Mouse (Mus musculus) cerebellum, adult 2 months (tissue): ENCODE measurements around the gene Adsl. TPM values are rescaled to one million over a fixed set of nuclear protein-coding genes. Genes with fewer than 3 reads are reported as not detected.
A peak's percentile ranks its signal among the peaks of the same experiment; 100 is the strongest.
"Not testable (repeated sequence)": the region's sequence is repeated elsewhere in the genome, so short reads cannot be mapped to it uniquely, and the experiment has no call there.

ENCODE experiments used
- DNase-seq, 2 experiments: peaks; one replicate each; pipeline ENCODE4 v3.0.0; 2021
- H3K27ac ChIP-seq: fragments of 200-500 bp; 2 replicates; pipeline ENCODE4 v1.5.1; 2012; ENCODE audit warnings: low read length, control low read depth, inconsistent platforms; ENCODE audit not compliant: insufficient read depth
- H3K27me3 ChIP-seq: fragments of 200-500 bp; 2 replicates; pipeline ENCODE4 v1.6.1; 2012; ENCODE audit warnings: inconsistent platforms, mild to moderate bottlenecking, low read length, moderate library complexity; ENCODE audit not compliant: control insufficient read depth, insufficient read depth
- H3K4me1 ChIP-seq: fragments of 200-500 bp; 2 replicates; pipeline ENCODE4 v1.6.1; 2011; ENCODE audit warnings: low read length; ENCODE audit not compliant: control insufficient read depth, insufficient read depth
- H3K4me3 ChIP-seq: fragments of 200-500 bp; replicated peaks from 2 replicates; pipeline ENCODE3; 2011; ENCODE audit warnings: mild to moderate bottlenecking, low read depth, low read length, control low read depth; ENCODE audit not compliant: insufficient read depth
- CTCF ChIP-seq: fragments of 200-500 bp; IDR thresholded peaks from 2 replicates; pipeline ENCODE4 v1.5.1; 2011; ENCODE audit warnings: low read depth, mild to moderate bottlenecking, control low read depth, low read length, moderate library complexity, borderline replicate concordance; ENCODE audit not compliant: insufficient read depth
- POLR2A ChIP-seq: fragments of 200-500 bp; IDR thresholded peaks from 2 replicates; pipeline ENCODE4 v1.6.1; 2011; ENCODE audit warnings: low read length, control low read depth, borderline replicate concordance; ENCODE audit not compliant: insufficient read depth
- WGBS: fragments of 180-500 bp; shearing (Covaris S2); methylation state at CpG from one replicate; pipeline ENCODE4 v1.1.7; 2018; 5-methylcytosine and 5-hydroxymethylcytosine counted together
- polyA plus RNA-seq: library from polyadenylated mRNA; depleted of rRNA; stranded (reverse); fragments of >200 nt; gene quantifications from 2 replicates; pipeline ENCODE4 v1.2.3, GENCODE M21; 2012; rRNA removed

Adsl gene
- 69.7 and 81.2 TPM in 2 replicates for polyA plus RNA-seq

GRCm38 (mm10) chr15:80948145-80949135 lies at the start of gene Adsl:
Adsl (plus strand) TSS chr15:80948490.
- Histone ChIP-seq H3K27me3 (no peaks in the 10 kb centered on the region), H3K4me3 (peak within 1 kb of the TSS; percentile 89), H3K27ac (no peak within 1 kb of the TSS), H3K4me1 (no peaks in the 10 kb centered on the region)
- peak; percentile 86 to 90 for DNase-seq
- under 1% methylated on average over 63 of the region's 63 CpGs for WGBS
- TF ChIP-seq POLR2A (peak; percentile 55), CTCF (peak; percentile 93)

- no peaks in the 10 kb centered on the region for H3K27me3 ChIP-seq
- H3K4me1 ChIP-seq, result no peaks in the 10 kb centered on the region
- WGBS, result 52% methylated on average over 2 of the region's 2 CpGs
- H3K27ac ChIP-seq, result no peak overlapping the region
- DNase-seq, result no peak
- TF ChIP-seq POLR2A, result no peak
- no peak for TF ChIP-seq CTCF
- H3K4me3 ChIP-seq, result no peak overlapping the region
Observed at GRCm38 (mm10) chr15:80899806-80900205, 48.5 kb upstream of the Adsl start.

GRCm38 (mm10) chr15:80901806-80902513 lies 46.3 kb upstream of the Adsl start:
- no peak for DNase-seq
- 79% methylated on average over 6 of the region's 6 CpGs for WGBS
- Histone ChIP-seq H3K27me3 (no peaks in the 10 kb centered on the region), H3K27ac (no peak overlapping the region), H3K4me3 (no peak overlapping the region), H3K4me1 (no peaks in the 10 kb centered on the region)
- TF ChIP-seq POLR2A (no peak), CTCF (no peak)

GRCm38 (mm10) chr15:80904776-80905175 lies 43.5 kb upstream of the Adsl start:
- not testable (repeated sequence) for H3K4me1 ChIP-seq, H3K4me3 ChIP-seq, DNase-seq, H3K27me3 ChIP-seq, H3K27ac ChIP-seq
- WGBS, result 93% methylated on average over 6 of the region's 6 CpGs

GRCm38 (mm10) chr15:80910183-80910582 lies 38.1 kb upstream of the Adsl start:
- no peak overlapping the region for H3K27ac ChIP-seq
- H3K4me3 ChIP-seq, result no peak overlapping the region
- DNase-seq, result no peak
- H3K27me3 ChIP-seq, result no peaks in the 10 kb centered on the region
- H3K4me1 ChIP-seq, result no peaks in the 10 kb centered on the region
- TF ChIP-seq POLR2A (no peak), CTCF (no peak)
- 95% methylated on average over 3 of the region's 3 CpGs for whole genome bisulfite sequencing

- H3K4me1 ChIP-seq, result no peaks in the 10 kb centered on the region
Observed at GRCm38 (mm10) chr15:80910790-80911531, 37.3 kb upstream of the Adsl start.

GRCm38 (mm10) chr15:80912175-80912574 lies 36.1 kb upstream of the Adsl start:
- H3K4me1 ChIP-seq, result peaks cover 6% of the 10 kb centered on the region; the same call in 1 of the 2 replicates
- no peaks in the 10 kb centered on the region for H3K27me3 ChIP-seq
- TF ChIP-seq POLR2A, result no peak
- TF ChIP-seq CTCF, result no peak
- DNase-seq, result no peak
- H3K4me3 ChIP-seq, result no peak overlapping the region
- H3K27ac ChIP-seq, result no peak overlapping the region
- WGBS, result 69% methylated on average over 3 of the region's 3 CpGs

More at GRCm38 (mm10) chr15:80910790-80911531, 37.3 kb upstream of the Adsl start:
- no peak for DNase-seq
- no peak overlapping the region for H3K27ac ChIP-seq
- H3K27me3 ChIP-seq, result no peaks in the 10 kb centered on the region
- H3K4me3 ChIP-seq, result no peak overlapping the region
- no peak for TF ChIP-seq CTCF
- no peak for TF ChIP-seq POLR2A
- 87% methylated on average over 4 of the region's 4 CpGs for WGBS
